Mouse (Mus musculus) frontal cortex, postnatal 10 days (tissue): ENCODE results near the gene Prss56.

Experiments used
- DNase-seq, 2 experiments: peaks; one replicate each; pipeline ENCODE4 v3.0.0; 2022; ENCODE audit warnings: low spot score in 2 of 2, mixed read lengths in 1 of 2

The Prss56 gene

DNA sequence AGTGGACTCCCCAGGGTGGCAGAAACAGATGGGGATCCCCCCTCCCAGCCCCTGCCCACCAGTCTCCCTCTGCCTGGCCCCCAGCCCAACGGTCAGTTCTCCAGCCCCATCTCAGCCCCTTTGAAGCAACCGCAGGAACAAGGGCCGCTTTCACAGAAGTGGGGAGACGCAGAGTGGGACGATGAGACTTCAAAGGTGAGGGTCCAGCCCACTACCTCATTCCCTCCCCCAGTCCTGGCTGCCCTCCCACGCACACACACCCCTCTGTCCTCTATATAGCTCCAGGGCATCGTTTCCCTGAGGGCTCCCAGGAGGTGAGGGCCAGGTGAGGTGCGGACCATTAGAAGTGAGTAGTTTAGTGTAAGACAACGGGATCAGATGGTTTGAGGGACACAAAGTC lies at the start of gene Prss56:
Gene Prss56 (plus strand): TSS at position 301 of the 400 bp plus-strand sequence.
- DNase-seq = no peak

DNA sequence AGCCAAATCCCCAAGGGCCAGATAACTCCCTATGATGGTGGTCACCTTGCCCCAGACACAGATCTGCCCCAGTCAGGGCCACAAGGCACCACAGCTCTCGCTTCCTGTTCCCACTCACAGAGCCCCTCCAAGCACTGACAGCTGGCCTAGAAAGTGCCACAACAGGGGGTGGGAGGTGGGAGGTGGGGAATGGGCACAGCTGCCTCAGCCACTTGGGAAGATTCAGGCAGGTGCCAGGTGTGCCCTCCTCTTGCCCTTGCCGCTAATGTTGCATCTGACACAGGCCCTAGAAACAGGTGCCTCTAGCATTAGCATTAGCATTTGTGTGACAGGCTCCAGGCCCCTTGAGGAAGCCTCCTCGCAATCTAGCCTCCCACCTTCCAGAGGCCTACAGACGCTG lies 41.6 kb upstream of the Prss56 start:
- no peak for DNase-seq

DNA sequence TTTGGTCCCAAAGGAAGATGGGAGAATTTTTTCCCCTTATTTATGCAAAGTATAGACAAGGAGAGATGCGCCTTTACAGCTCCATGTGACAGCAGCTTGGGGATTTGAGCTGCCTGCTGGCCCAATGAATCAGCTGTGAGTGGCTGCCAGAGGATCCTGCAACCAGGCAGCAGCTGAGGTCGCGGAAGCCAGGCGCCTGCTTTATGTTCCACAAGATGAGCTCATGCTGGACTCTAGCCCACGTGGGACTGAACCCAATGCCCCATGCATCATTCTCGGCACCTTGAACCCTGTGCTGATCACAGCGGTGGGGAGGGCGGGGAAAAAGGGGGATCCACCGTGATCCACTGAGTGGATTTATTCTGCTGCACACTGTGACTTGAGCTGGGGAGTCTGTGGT lies 40.7 kb upstream of the Prss56 start:
- DNase-seq = no peak

DNA sequence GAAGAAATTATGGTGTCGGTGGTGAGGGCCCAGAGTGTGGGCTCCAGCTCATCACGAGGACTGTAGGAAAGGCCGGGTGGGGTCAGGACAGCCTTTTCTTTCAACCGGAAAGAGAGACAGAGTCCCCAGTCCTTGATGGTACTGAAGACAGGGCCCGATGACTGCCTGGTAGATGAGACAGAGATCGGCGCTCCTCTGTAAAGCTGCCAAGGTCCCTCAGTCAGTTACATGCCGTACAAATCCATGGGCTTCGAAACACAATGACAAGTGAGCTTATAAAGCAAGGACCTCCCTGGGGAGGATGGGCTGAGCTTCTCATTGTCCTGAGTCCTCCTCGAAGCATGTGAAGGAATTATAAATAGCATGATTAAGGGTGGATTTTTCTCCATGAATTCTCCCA lies 40.0 kb upstream of the Prss56 start:
- DNase-seq = no peak

DNA sequence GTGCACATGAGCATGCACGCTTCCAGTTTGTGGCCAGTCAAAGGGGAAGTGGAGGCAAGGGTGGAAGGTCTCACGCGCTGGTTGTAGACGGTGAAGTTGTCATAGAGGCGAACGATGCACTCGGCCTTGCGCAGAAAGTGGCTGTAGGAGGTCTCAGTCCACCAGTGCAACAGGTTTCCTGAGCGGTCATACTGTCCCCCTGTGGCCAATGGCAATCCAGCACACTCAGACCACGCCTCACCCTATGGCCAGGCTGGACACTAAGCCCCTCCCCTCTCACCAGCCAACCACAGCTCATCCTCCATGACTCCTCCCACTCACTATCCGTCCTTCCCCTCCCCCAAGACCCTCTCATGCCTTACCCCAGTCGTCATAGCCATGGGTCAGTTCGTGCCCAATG lies 33.7 kb upstream of the Prss56 start:
- no peak for DNase-seq

DNA sequence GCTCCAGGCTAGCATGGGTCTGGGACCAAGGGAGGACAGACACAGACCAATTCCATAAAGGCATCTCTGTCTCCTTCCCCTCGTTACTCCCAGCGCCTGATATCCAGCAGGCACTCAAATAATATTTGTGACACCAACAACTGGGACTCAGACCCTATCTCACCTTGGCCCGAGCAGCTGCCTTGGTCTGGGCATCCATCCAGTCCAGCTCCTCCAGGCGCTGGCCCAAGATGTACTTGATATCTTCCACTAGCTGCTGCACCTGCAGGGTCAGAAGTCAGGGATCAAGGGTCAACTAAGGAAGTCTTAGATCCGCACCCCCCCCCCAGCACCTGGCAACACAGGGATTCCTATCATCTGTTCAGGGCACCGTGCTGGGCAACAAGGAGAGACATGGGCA lies 31.8 kb upstream of the Prss56 start:
- DNase-seq = no peak

DNA sequence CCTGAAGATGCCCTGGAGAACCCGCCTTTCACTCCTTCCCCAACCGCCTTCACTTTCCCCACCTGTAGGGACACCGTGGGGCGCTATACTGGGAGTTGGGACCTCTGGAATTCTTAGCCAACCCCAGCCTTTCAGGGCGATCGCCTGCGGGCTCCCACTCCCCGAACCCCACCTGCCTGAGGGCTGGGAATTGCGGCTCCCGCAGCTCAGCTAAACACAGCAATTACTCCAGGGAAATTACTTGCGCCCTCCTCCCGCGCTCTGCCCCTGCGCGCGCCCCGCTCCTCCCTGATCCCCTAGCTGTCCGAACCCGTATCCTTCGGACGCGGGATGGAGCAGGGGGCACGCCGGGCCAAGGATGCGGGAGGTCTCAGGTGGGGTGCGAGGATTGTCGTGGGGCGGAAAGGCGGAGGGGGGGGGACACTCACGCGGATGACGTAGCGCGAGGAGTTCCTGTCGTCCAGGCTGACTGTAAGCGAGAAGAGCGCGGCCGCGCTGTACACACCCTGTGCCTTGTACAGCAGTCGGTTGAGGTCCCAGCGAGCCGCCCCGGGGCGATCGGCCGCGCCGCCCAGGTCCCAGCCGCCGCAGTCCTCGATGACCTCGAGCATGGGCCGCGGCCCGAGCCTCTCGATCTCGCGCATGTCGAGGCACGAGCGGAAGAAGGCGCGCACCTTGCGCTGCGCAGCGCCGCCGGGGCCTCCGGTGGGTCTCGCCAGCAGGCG lies 29.2 kb upstream of the Prss56 start:
- DNase-seq = no peak

DNA sequence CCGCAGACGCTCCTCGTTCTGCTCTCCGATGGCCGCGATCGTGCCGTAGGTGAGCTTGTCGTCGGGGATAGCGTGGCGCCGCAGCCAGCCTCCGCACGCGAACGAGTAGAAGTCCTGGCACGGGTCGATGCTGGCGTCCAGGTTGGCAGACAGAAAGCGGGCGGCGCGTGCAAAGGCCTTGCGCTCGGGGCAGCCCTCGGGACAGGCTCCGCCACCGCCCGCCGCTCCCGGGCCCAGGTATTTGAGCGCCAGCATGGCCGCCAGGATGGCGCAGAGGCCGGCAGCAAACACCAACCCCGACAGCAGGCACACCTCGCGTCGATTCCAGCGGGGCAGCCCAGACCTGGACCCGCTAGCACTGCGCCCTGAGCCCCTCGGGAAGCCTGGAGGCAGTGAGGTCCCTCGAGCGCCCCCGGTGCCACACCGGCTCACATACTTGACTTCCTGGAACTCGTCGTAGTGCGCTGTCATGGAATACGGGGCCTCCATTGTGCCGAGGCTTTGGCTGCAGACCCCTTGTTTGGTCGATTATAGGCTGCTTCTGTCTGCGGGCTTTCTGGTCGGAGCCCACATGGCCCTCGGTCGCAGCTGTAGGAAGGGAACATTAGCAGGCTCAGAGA lies 28.5 kb upstream of the Prss56 start:
- DNase-seq = no peak

DNA sequence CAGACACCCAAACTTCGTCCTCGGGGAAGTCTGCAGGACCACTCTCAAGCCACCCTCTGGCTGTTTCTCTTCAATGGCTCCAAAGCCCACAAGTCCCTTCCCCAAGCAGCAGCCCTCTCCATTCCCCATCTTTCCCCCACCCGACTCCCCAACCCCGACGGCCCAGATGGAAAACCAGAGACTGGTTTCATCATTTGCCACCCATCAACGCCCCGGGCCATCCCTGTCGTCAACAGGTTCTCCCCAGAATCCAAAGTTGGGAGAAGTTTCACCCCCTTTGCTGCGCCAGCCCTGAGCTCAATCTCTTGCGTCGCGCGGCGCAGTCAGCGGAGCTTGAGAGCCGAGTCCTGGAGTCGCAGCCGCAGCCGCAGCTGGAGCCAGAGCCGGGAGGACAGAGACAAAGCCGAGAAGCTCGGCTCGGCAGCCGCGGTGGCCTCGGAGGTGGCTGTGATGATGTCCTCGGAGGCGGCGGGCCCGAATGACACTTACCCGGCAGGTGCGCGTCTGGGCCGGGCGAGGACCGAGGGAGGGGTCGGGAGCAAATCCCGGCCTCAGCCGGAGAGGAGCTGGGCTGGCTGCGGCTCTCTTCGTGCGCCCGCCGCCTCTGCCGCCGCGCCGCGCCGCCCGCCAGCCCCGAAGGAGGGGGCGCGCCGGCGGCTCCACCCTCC lies 27.4 kb upstream of the Prss56 start:
- no peak for DNase-seq

DNA sequence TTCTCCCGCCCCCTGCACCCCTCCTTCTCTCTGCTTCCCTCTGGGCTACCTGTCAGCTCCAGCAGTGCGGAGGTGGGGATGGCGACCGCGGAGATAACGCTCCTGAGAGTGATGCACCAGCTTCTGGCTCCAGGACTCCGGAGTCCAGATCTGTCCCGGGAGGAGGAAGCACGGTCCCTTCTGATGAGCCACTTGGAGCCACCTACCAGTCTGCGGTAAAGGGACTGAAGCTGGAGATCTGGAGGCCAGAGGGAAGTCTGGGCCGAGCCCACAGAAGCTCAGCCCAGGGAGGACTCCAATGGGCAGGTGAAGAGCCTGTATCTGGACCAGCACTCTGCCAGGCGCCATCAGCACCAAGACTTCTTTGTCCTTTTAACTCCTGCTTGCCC lies 26.9 kb upstream of the Prss56 start, which contains the start of gene Ecel1:
Gene Ecel1 (minus strand): TSS at position 323 of the 389 bp plus-strand sequence.
- DNase-seq = no peak

DNA sequence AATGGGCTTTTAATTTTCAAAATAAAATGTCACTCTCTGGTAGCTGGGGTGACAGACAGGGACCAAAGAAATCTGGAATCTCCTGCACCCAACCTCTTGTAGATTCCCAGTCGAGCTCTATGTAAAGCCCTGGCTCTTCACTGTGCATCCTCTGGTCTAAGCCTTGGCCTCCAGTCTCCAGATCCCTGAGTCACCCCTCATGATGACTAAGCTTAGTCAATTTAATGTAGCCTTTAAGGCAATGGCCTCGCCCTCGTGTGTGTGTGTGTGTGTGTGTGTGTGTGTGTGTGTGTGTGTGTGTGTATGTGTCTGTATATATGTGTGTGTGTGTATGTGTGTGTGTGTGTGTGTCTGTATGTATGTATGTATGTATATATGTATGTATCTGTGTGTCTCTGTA lies 23.7 kb upstream of the Prss56 start:
- DNase-seq = no peak

DNA sequence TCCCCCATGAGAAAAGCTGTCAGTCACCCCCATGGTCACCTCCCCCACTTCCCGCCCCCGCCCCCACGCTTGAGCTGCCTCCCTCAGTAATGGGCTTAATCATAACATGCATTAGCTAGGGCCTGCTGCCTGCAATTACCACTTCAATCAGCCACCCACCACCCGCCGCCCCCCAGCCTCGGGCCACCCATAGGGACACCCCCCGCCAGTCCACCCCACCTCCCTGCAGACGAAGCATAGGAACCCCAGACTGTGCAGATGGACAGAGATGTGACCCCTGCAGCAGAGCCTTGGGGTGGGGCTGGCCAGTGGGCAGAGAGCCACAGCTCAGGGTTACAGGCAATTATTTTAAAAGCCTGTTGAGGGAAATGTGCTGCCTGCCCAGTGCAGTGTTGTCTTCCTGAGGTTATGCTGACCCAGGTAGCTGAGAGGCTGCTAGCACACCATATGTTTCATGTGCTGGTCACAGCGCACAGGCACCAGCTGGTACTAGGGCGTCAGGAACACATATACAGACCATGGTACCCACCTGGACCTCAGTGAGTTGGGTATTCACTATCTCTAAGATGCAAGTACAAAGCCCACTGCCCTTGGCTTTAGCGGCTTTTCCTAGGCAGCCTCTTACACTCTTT lies 18.8 kb upstream of the Prss56 start:
- DNase-seq = no peak

DNA sequence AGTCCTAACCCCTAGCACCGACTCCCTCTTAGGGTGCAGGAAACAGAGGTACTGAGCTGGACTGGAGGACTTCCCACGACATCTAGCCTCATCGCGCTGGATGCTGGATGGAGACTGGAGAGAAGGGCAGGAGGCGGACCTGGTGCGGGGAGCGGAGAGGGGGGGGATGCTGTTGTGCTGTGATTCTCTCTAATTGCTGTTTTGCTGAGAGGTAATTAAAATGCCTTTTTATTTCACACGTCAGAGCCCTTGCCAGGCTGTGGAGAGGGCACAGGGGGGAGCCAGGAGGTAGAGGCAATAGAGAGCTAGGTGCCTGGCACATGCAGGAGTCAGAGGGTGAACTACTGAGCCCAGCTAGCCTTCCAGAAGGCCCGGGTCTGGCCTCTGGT lies 18.3 kb upstream of the Prss56 start:
- DNase-seq = no peak

DNA sequence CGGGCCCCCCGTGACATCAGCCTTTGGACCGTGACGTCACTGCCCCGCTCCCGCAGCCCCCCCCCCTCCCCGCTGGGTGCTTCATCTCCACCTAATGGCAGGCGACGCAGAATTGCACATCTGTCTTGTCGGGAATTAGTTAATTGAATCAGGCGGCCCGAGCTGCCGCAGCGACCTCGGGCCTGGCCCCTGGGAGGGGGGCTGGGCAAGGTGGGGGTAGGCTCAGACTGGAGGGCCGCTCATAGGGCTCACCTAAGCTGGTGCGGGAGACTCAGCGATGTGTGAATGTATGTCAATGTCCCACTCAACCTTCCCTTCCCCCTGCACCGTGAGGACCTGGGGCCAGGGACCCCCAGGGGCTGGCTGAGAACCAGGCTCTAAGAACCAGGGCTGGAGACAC lies 12.7 kb upstream of the Prss56 start:
- no peak for DNase-seq

DNA sequence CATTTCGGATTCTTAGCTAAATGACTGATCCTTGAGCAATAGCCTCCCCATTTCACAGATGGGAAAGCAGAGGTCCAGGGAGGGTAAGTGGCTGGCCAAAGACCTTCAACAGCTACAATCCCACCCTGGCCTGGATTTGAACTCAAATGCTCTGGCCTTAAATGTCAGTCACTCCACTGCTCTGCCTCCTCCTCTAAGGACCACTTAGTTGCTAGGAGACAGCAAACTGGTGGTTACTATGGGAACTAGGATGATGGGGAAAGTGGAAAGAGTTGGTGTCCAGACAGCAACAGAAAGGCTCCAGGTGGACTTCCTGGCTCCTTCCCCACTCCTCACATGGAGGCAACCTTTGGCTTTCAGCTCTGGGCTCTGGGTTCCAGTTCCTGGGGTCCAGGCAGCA lies 11.8 kb upstream of the Prss56 start:
- DNase-seq = no peak

DNA sequence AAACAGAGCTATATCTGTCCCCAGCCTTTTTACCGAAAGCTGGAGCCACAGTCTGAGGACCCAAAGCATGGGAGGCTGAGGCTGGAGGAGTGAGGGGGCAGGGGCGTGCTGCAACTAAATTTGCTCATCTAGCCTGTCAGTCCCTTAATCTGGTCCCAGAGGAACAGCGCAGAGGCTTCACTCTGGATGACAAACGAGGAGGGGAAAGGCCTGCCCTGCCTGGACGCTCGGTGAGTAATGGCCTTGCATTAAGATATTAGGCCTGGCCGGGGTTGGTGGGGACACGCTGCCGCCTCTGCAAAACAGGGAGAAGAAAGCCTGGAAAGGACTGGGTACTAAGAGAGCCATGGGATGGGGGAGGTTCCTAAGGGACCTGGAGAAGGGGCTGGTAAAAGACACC lies 10.8 kb upstream of the Prss56 start:
- DNase-seq = no peak

DNA sequence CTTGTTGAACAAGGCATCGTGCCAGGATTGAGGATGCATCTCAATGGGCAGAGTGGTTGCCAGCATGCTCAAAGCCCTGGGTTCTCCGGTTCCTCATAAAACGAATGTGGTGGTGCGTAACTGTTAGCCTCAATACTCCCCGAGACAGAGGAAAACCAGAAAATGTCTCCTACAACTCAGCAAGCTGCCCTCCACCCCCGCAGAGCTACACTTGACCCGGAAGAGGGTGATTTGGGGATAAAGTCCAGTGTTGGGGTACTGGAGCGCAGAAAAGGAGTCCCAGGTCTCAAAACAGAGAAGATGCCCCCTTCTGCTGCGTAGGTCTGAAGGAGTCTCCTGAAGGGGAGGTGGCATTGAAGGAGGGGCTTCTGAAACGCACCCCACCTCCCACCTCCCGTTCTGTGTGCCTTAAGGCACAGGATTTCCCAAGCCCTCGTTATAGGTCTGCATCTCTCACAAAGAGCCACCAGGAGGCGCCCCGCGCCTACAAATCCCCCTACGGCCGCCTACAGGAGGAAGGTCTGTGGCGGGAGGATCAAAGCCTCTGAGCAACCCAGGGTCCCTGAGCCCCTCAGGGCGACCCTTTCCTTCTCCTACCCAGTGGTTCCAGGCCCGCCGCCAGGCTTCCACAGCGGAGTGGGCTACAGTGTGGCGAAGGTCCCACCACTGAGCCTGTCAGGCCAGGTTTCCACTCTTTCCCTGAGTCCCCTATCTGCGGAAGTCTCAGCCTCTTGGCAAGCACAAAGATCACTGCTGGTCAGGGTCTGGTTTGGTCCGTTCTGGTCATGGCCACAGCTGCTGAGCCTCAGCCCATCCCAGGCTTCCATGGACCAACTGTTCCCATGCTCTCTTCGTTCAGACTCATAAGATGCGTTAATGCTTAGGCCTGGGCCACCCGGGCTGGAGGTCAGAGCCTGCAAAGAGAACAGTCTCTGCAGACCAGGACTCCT lies 8.8 kb upstream of the Prss56 start:
- peak in 1 of 2 experiments; percentile 65 for DNase-seq

DNA sequence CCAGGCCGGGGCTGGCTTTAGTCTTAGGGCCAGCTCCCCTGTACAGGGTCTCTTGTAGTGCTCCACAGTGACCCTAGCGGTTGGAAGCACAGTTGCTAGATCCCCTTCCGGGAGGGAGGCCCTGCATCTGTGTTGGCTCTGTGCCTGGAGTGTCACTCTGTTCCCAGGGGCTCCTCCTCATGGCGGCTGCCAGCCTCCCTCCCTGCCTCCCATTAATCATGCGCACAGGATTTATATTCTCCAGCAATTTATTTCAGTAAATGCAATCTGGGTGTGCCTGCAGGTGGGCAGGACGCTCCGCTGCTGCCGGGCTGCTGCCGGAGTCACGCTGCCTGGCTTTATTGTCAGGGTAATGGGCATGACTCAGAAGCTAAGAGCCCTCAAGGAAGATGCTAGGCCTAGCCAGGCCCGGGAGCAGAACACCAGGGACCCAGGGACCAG lies 7.2 kb upstream of the Prss56 start:
- DNase-seq = peak; percentile 62 to 66

DNA sequence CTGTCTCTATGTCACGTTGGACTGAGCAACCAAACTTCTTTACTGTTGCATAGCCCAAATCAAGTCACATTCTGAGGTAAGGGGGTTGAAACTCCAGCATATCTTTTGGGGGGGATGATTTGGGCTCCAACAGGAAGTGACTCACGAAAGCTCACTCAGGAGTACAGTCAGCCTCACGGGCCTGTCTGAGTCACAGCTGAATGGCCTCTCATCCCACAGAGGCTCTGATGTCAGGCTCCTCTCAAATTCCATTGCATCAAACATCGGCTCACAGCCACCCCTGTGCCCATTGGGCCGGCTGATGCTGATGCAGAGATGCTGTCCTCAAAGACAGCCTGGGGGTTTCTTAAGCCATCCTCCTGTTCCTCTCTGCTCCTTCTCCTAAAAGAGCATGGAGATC lies 2.2 kb upstream of the Prss56 start:
- no peak for DNase-seq

DNA sequence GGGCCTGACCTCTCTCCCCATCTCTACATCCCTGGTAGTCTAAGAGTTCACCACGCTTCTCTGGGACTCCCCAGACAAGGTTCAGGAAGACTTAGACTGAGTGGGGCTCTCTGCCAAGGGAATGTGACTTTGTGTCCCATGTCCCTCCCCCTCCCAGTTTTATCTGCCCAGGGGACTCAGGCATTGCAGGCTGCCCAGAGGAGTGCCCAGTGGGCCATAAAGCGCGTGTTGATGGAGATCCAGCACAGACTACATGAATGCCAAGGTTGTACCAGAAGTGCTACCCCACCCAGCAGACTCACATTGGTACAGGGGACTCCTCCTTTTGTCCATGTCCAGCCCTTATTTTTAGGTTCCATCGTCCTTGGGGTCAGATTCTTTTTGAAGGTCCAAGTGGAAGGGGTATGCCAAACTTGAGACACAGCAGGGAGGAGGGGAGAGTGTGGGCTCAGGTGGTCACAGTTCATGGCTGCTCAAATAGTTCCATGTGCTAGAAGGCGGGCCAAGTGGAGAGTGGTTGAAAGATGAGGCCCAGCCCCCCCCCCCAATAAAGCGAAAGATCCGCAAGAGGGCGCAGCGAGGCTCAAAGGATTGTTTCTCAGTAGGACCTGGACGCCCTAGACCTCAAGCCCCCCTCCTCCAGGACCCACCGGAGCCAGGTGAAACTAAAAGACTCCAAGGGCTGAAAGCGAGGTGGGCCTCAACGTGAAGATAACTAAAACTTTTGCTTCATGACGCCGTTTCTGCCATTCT lies 1.1 kb downstream of the Prss56 start:
- no peak for DNase-seq

DNA sequence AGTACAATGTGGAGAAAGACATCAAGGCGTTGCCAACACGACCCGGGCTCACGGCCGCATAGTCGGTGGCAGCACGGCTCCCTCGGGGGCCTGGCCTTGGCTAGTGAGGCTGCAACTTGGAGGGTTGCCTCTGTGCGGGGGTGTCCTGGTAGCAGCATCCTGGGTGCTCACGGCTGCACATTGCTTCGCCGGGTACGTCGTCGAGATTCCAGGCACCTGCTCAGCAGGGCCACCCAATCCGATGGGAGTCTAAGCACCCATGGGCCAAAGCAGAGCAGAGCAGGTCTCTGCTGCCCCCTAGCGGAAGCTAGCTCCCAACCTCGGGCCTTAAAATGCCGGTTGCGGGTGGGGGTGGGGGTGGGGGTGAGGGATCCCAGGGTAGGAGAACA lies 1.6 kb downstream of the Prss56 start:
- DNase-seq = peak; percentile 53 to 67
